Mouse (Mus musculus): ENCODE results near the gene Atg4d.
"Not testable (repeated sequence)": the region's sequence is repeated elsewhere in the genome, so short reads cannot be mapped to it uniquely, and the experiment has no call there.

The Atg4d gene

DNA sequence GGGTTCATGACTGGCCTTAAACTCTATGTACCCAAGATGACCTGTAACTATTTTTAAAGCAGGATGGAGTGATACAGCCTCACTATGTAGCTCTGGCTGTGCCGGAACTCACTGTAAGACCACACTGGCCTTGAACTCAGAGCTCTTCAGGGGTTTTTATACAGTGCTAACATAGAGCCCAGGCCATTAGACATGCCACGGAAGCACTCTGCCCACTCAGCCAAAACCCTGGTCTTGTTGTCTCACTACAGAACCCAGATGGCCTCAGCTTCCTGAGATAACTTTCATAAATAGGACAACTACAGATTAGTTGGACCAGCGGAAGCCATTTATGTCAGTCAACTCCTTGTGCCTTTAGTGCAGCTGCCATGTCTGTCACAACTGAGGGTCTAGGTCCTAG, 9.2 kb downstream of the Atg4d start:
- no peak for DNase-seq (ENCODE audit: low read depth, low spot score)

DNA sequence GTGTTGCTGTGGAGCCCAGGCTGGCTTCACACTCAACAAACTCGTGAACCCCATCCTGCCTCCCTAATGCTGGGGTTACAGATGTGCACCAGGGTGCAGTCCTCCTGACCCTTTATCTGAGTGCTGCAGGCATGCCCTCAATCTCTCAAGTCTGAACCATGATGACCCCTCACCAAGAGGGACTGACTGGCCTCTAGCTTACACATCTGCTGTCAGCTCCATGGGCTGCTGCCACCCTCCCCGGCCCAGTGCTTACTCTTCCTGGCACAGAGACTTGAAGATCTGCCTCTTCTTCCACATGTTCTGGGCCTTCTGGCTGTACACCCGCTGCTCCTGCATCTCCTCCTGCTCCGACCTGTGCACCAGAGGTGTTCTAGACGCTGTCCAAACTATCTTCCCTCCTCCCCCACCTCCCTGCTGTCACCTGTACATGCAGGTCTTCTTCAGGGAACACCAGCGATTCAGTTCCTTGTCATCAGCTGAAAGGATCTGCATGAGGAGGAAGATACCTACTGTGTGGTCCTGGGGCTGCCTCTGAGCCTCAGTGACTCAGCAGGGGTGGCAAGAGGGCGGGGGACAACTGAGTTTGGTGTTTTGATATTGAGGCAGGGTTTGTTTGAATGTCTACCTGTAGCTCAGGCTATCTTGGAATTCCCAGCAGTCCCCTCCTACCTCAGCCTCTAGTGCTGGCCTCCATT, 10.1 kb downstream of the Atg4d start:
- DNase-seq (ENCODE audit: low read depth, low spot score) = no peak

DNA sequence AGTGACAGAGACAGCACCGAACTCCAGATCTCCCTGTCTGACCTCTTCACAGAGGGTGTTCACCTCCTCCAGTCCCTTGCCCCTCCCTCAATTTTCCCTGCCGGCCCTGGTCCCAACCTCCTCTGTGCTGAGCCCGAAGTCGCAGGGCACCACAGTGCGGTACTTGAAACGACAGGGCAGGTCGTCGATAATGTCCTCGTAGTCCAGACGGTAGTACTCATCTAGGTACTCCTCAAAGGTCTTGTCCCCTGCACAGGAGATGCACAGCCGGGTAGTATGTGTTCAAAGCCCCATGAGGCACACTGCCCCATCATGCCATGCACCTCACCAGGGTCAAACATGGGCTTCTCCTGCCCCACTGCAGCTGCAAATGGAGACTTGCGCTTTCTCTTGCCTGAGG, 10.6 kb downstream of the Atg4d start:
- no peak for DNase-seq (ENCODE audit: low read depth, low spot score)

DNA sequence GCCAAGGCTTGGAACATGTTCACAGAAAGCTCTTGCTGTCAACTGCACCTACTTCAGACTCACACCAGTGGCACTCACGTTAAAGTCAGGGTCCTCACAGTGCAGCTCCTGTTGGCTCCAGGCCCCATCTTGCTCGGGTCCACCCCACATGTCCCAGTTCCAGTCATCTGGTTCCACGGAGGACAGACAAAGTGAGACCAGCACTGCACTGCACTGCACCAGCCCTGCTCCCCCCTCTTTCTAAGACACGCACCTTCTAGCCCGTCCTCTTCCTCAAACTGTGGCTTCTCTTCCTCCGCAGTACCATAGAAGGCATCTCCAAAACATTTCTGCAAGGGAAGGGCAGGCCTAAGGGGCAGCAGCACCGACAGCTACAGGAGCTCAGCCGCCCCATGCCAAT, 11.2 kb downstream of the Atg4d start:
- no peak for DNase-seq (ENCODE audit: low read depth, low spot score)

DNA sequence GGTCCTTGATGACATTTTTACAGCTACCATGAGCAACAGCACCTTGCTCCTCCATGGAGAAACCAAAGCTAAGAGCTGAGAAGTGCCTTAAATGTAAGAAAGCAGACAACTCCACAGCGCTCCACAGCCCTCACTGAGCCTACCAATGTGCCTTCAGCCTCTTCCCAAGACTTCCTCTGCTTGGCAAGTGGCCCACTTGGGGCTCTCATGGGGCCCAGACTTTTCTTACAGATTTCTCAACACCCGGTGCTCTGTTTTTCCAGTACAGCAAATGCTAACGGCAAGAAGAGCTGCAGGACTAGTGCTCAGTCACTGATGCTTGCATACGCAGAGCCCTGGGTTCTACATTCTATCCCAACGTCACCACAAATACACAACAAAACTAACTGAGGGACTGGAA, 12.7 kb downstream of the Atg4d start:
- no peak for DNase-seq (ENCODE audit: low read depth, low spot score)

DNA sequence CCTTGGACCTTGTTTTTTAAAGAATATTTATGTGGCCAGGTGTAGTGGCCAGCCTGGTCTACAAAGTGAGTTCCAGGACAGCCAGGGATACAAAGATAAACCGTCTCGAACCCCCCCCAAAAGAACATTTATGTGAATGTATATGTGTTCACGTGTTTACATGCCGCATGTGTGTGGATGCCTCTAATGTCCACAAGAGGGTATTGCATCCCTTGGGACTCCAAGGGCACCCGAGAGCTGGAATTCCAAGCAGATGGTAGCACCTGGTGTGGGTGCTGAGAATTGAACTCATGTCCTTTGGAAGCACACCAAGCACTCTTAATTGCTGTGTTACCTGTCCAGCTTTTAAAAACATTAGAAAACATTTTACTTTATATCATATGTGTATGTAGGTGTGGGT, 18.5 kb downstream of the Atg4d start:
- DNase-seq (ENCODE audit: low read depth, low spot score) = no peak

DNA sequence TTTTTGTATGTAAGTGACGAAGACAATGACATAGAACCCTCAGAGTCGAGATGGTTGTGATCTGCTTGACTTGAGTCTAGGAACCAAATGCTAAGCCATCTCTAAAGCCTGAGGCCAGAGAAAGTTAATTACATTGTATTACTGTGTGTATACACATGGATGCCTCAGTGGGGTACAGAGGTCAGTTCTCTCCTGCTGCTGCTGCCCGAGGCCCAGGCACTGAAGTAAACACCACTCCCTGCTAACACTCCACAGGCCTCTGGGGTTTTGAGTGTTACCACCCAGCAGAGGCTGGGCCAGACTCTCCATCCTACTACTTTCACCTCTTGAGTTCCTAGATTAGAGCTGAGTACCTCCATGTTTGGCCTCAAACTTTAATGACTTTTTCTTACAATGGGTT, 18.9 kb downstream of the Atg4d start:
- DNase-seq (ENCODE audit: low read depth, low spot score) = no peak

DNA sequence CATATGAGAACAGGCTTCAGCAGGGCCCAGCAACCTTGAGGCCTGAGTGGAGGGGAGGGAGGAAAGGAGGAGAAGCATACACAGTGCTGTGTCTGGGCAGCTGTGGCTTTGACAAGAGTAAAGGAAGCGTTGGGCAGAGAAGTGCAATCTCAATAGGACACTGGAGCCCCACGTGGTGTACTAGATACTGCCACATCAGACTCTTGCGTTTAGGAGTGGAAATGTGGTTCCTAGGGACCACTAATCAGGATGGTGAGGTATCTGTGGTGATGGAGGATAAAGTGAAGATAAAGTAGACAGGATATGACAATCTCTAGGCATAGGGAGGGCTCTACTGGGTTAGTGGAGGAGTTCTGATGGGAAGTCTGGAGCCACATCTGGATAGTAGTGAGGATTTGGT, 21.7 kb downstream of the Atg4d start:
- DNase-seq (ENCODE audit: low read depth, low spot score) = no peak

DNA sequence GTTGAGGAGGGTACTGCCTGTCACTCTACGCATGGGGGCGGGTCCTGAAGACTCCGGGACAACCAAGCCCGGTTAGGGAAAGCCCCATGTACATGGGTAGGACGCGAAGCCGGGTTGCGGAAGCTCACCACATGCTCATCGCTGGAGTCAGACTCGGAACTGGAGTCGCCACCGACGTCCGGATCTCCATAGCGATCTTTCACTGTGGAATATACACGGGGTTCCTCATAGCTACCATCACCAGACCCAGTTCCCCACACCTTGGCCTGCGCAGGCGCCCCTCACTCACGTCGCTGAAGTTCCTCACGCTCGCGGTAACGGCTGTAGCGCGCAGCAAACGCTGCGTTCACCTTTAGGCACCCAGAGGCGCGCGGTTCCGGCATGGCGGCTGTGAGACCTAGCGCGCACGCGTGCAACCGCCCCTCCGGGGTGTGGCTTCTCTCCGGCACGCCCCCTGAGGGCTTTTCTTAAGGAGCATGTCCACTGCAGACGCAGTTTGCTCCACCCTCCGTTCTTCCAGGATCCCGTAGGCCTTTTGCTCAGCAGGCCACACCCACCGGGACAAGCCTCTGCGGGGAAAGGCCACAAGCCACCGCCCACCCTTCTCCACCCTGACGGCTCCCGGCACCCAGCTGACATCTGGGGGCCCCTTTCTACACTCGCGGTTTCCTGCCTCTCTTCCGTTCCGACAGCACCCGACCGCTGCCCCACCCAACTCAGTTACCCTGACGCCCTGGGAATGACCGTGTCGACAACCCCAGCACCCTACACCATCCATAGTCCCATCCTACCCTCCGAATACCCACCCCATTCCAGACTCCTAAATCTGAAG, 22.7 kb downstream of the Atg4d start, which contains the start of gene Kri1:
Gene Kri1 (minus strand): TSS at position 399 of the 832 bp plus-strand sequence.
- peak; percentile 98 for DNase-seq (ENCODE audit: low read depth, low spot score)

DNA sequence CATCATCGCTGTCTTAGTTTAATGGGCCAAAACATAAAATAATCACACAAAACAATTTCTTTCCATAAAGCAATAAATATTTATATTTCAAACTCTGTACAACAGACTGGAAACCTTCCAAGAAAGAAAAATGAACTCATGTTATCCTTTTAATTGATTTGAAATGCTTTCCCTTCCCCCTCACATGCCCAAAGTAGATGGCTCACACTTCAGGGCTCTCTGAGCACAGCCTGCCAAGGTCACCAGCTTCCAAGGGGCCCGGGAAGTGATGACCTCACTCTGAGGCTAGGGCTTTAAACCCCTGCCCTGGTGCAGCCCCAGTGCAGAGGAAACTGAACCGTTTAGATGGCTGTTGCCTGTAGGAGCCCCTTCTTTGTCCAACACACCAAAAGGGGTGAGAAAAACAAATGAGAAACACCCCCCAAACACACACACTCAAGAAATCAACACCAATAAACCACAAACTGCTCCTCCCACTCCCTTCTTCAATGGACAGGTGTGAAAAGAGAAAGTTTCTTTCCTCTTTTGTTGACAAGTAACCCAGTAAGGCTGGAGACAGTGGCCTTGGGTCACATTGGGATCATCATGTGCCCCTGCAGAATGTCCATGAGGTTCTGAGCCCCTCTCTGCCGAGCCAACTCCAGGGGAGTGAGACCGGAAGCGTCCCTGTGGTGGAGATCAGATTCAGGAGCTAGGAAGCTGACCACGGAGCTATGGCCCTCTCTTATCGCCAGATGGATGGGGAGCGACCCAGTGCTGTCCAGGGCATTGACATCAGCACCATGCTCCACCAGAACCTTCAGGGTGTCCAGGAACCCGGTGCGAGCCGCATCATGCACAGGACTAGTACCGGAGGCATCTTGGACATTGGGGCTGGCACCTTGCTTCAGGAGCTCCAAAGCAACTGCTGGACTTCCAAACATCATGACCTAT, 23.6 kb downstream of the Atg4d start:
- DNase-seq (ENCODE audit: low read depth, low spot score) = no peak

DNA sequence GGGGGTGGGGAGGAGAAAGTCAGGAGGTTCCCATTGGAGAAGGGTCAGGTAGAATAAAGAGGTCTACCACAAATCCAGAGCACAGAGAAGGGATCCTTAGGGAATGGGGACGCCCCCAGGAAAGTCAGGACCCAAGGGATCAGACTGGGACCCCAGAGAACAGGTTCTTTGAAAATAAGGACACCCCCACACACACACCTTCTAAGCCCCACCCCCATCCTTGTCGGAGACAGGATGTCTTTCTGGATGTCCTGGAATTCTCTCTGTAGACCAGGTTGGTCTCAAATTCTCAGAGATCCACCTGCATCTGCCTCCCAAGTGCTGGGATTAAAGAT, 24.2 kb downstream of the Atg4d start:
- DNase-seq (ENCODE audit: low read depth, low spot score) = no peak

DNA sequence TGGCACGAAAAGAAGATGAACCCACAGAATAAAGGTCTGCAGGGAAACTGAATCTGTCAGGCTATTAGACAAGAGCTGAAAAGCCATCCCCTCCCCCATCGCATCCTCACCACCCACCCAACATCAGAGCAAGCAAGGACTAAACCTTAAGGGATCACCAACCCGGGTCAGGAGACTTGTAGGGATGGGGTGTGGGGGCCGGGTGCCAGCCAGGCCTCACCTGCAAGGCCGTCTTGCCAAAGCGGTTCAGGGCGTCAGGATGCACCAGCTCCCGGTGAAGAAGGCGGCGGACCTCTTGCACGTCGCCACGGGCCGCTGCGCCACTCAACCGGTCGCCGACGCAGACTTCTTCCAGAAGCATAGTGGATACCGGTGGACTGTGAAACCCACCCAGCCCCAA, 25.5 kb downstream of the Atg4d start:
- DNase-seq (ENCODE audit: low read depth, low spot score) = no peak

DNA sequence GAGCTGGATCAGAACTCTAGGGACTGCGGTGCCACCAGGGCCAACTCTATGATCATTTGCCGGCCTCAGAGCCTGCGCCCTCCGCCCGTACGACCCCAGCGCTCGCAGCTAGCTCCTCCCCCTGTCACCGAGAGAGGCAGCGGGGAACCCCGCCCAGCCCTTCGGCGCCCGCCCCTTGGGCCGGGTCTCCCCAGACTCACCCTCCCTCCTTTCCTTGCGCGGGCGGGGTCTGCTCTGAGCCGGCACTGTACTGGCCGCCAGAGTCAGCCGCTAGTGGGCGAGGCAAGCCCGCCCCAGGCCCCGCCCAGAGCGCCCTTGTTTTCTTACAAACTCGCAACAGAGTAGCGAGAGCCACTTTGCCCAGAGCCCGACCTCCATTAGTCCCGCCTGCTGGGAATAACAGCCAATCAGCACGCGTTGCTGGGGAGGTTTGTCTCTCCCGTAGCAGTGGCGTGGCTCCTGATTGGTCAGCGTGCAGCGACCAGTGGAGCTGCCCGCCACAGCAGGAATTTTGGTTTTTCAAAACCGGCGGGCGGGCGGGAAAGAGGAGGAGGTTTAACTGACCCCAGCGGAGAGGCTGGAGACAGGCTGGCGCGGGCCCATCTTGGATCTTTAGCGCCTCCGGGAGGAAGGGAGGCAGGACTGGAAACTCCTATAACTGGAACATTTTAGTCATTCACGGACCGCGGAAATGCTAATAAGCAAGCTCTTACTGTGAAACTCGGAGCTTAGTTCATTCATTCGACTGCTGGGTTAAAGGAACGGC, 26.1 kb downstream of the Atg4d start, which contains the start of gene Cdkn2d:
Gene Cdkn2d (minus strand): TSS at position 386 of the 766 bp plus-strand sequence.
- DNase-seq (ENCODE audit: low read depth, low spot score) = peak; percentile 100

DNA sequence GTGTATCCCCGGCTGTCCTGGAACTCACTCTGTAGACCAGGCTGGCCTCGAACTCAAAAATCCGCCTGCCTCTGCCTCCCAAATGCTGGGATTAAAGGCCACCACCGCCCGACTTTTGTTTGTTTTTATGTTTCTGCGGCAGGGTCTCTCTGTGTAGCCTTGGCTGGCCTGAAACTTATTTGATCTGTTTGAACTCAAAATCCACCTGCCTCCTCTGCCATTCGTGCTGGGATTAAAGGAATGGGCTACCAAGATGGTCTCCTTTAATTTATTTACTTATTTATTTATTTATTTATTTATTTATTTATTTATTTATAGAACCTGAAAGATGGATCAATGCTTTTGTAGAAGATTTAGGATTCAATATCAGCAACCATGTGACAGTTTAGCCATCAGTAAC, 26.8 kb downstream of the Atg4d start:
- not testable (repeated sequence) for DNase-seq (ENCODE audit: low read depth, low spot score)

DNA sequence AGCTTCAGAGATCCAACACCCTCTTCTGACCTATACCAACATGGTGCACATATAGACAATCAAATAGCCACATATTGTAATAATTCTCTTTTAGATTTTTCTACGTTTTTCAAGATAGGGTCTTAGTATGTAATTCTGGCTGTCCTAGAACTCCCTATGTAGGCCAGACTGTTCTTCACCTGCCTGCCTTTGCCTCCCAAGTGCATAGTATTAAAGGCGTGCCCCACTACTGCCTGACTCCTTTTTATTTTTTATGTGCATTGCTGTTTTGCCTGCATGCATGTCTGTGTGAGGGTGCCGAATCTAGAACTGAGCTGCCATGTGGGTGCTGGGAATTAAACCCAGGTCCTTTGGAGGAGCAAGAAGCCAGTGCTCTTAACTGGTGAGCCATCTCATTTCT, 27.2 kb downstream of the Atg4d start:
- no peak for DNase-seq (ENCODE audit: low read depth, low spot score)

DNA sequence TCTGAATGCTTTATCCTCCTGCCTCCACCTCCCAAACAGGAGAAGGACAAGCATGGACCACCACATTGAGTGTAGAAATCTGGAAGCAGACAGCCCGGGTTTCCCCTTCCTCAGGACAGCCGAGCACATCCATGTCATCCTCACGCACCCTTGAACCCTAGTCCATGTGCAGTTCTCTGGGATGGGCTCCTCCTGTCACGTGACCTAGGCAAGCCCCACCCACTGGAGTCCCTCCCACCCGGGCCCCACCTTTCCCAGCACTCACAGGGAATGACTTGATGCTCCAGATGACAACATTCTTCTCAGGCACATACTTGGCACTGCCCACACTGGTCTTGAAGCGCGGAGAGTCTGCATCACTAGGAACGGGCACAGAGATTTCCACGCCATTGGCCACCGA, 33.9 kb downstream of the Atg4d start:
- DNase-seq (ENCODE audit: low read depth, low spot score) = no peak

DNA sequence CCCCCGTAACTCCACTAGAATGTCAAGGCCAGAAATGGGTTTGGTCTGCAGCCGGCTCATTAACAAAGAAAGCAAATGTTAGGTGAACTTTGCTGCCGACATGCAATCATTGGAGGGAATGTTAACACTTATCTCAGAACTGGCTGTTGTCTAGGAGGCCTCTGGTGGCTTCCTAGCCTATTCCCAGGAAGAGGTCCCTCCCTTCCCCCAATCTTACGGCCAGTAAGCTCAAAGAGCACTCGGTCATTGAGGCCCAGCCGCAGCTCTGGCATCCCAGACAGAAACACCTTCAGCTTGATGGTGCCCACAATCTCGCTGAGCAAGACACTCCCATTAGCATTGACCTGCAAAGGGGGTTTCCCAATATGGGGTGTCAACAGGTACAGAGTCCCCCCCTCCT, 40.0 kb downstream of the Atg4d start:
- DNase-seq (ENCODE audit: low read depth, low spot score) = no peak

DNA sequence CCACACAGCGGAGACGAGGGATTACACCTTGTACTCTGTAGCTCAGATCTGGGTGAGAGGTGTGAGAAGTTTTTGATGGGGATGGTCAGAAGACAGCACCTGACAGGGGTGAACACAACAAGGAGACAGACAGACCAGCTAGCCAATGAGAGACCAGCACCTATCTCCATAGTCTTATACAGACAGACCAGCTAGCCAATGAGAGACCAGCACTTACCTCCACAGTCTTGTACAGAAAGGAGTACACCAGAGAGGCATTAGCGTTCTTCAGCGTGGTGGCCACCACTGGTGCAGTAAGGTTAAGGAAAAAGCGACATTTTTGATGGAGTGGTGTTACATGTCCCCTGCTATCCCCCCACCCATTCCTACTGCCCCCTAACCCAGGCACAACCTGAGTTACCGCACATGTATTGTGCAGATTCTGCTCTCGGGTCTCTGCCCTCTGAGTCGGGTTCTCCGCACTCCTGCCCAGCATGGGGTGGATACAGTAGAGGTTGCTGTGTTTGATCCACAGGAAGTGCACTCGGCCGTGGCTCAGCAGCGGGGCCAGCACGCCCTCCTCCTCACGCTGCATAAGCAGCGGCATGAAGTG, 44.2 kb downstream of the Atg4d start:
- DNase-seq (ENCODE audit: low read depth, low spot score) = no peak

DNA sequence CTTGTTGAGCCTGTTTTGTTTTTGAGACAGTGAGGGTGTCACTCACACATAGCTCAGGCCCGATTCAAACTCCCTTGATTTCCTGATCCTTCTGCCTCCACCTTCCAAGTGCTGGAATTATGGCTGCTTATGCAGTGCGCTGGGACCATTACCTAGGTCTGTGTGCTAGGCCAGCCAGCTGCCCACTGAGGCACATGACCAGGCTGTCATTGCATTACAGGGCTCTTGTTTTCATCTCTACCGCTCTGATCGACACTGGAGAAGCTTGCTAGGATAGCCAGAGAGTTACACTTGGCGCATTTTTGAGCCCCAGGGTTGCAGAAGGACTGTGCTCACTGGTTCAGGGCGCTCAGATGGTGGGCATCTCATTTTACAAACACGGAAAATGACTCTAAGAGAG, 46.6 kb downstream of the Atg4d start:
- no peak for DNase-seq (ENCODE audit: low read depth, low spot score)

DNA sequence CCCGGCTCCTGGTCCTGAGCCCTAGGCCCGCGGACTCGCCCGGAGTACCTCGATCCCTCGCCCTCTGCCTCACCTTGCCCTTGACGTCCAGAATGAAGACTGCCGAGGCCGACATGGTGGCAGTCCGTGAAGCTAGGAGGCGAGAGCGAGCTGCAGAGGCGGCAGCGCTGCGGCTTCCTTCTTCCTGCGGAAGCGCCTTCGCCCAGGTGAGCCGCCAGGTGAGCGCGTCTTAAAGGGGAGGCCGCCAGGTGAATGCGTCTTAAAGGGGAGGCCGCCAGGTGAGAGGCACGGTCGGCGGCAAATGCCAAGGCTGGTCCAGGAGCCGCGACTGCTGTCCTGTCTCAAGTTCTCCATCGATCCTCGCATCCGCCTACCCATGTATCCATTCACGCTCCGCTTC, 47.0 kb downstream of the Atg4d start, which contains the start of gene Ap1m2:
Gene Ap1m2 (minus strand): TSS at position 204 of the 400 bp plus-strand sequence.
- DNase-seq (ENCODE audit: low read depth, low spot score) = no peak

DNA sequence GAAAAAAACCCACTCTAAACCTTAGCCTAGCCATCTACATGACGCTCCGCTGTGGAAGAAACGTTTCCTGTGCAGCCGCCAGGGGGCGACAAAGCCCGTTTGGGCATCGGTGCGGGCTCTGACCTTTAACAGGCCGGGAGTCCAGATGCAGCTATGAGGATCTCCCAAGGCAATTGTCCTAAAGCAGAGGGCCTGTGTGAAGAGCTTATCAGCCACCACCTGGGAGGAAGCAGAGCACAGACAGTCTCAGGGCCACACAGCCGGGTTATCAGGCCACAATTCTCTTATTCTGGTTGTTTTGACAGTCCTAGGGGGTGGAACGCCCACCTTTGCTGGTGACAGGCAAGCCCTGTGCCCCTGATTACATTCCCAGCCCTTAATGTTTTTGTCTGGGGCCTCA, 48.3 kb downstream of the Atg4d start:
- peak; percentile 87 for DNase-seq (ENCODE audit: low read depth, low spot score)
